Mouse (Mus musculus) lung, postnatal 36 days (tissue): ENCODE data around the gene Lepr.
"Not testable (repeated sequence)": the region's sequence is repeated elsewhere in the genome, so short reads cannot be mapped to it uniquely, and the experiment has no call there.

Experiments used
- DNase-seq: peaks from one replicate; pipeline ENCODE4 v3.0.0; 2022; ENCODE audit warnings: mixed read lengths

The Lepr gene

GRCm38 (mm10) chr4:101718991-101719580 is 1.9 kb downstream of the Lepr start:
- DNase-seq = peak; percentile 50

GRCm38 (mm10) chr4:101721705-101722104 is 4.5 kb downstream of the Lepr start:
- DNase-seq = peak; percentile 40

GRCm38 (mm10) chr4:101741973-101742372 is 24.8 kb downstream of the Lepr start:
- DNase-seq = peak; percentile 30

- no peak for DNase-seq
Observed at GRCm38 (mm10) chr4:101745534-101745933, 28.3 kb downstream of the Lepr start.

GRCm38 (mm10) chr4:101760490-101760889 is 43.3 kb downstream of the Lepr start:
- no peak for DNase-seq

- DNase-seq = not testable (repeated sequence)
Observed at GRCm38 (mm10) chr4:101843923-101844322, 126.7 kb downstream of the Lepr start, which contains the start of gene B020004J07Rik. Gene B020004J07Rik, minus strand, starts transcription at chr4:101844023.

- no peak for DNase-seq
Observed at GRCm38 (mm10) chr4:101850908-101851307, 133.7 kb downstream of the Lepr start.

GRCm38 (mm10) chr4:101860873-101861272 is 143.7 kb downstream of the Lepr start:
- DNase-seq = peak; percentile 28

GRCm38 (mm10) chr4:101862289-101862688 is 145.1 kb downstream of the Lepr start:
- DNase-seq = no peak
